Mouse (Mus musculus) forebrain, postnatal 0 days (tissue): Measurements from ENCODE around the gene Topors. TPM values are rescaled to one million over a fixed set of nuclear protein-coding genes. Genes with fewer than 3 reads are reported as not detected.

Source experiments
- ATAC-seq: fragments of 200-750 bp; cut with Nextera tagmentation; 2 replicates; pipeline ENCODE4 v1.8.0; 2017; ENCODE audit warnings: mild to moderate bottlenecking, moderate library complexity
- DNase-seq: peaks from one replicate; pipeline ENCODE4 v3.0.0-alpha.2; 2015
- H3K27ac ChIP-seq: fragments of 300-500 bp; sonication (generic); 2 replicates; pipeline ENCODE4 v1.5.1; 2014; ENCODE audit warnings: low read depth, mild to moderate bottlenecking, antibody characterized with exemption, low read length, moderate library complexity, mixed read lengths
- H3K27me3 ChIP-seq: fragments of 300-500 bp; sonication (generic); 2 replicates; pipeline ENCODE4 v1.6.1; 2014; ENCODE audit warnings: mild to moderate bottlenecking, low read length, mixed read lengths; ENCODE audit not compliant: insufficient read depth
- H3K36me3 ChIP-seq: fragments of 300-500 bp; sonication (generic); 2 replicates; pipeline ENCODE4 v1.6.1; 2014; ENCODE audit warnings: mild to moderate bottlenecking, moderate library complexity; ENCODE audit not compliant: insufficient read depth
- H3K4me1 ChIP-seq: fragments of 300-500 bp; sonication (generic); 2 replicates; pipeline ENCODE4 v1.6.1; 2014; ENCODE audit warnings: antibody characterized with exemption; ENCODE audit not compliant: insufficient read depth
- H3K4me2 ChIP-seq: fragments of 300-500 bp; sonication (generic); 2 replicates; pipeline ENCODE4 v1.6.1; 2014; ENCODE audit warnings: low read depth, mild to moderate bottlenecking, moderate library complexity
- H3K4me3 ChIP-seq: fragments of 300-500 bp; sonication (generic); 2 replicates; pipeline ENCODE4 v1.5.1; 2014; ENCODE audit warnings: low read depth, low read length, mixed read lengths
- H3K9ac ChIP-seq: fragments of 300-500 bp; sonication (generic); 2 replicates; pipeline ENCODE4 v1.6.1; 2014; ENCODE audit warnings: mild to moderate bottlenecking
- H3K9me3 ChIP-seq: fragments of 300-500 bp; sonication (generic); 2 replicates; pipeline ENCODE4 v1.6.1; 2016; ENCODE audit warnings: low read length
- CTCF ChIP-seq: sonication (generic); IDR thresholded peaks from 2 replicates; pipeline ENCODE4 v1.5.1; 2016; ENCODE audit warnings: antibody characterized with exemption, control low read depth, low read depth
- WGBS: fragments of 180-500 bp; shearing (Covaris S2); extraction: QIAGEN DNeasy Blood & Tissue Kit; methylation state at CpG from one replicate; pipeline ENCODE4 v1.1.7; 2014; 5-methylcytosine and 5-hydroxymethylcytosine counted together
- polyA plus RNA-seq: library from polyadenylated mRNA; unstranded; fragments of >200 nt; fragmentation: Nextera tagmentation; extraction: Ambion mirVana; gene quantifications from 2 replicates; pipeline ENCODE4 v1.2.1, GENCODE M21; 2015
- total RNA-seq: library from RNA; depleted of rRNA; stranded (reverse); fragments of >200 nt; gene quantifications from 2 replicates; pipeline ENCODE4 v1.2.3, GENCODE M21; 2014

Gene Topors
- total and polyA plus RNA-seq, 2 experiments from 2014 or later: 29.4 to 35.1 TPM

GRCm38 (mm10) chr4:40278880-40279275 is 9.2 kb upstream of the Topors start:
- 2% methylated on average over 21 of the region's 21 CpGs for WGBS

GRCm38 (mm10) chr4:40268835-40269234 is 815 bp downstream of the Topors start:
- no peaks in the 10 kb centered on the region for H3K9me3 ChIP-seq
- H3K4me2 ChIP-seq: peak overlapping the region; percentile 81
- ATAC-seq (no peak), DNase-seq (no peak)
- WGBS: under 1% methylated on average over 16 of the region's 16 CpGs
- H3K27me3 ChIP-seq: no peaks in the 10 kb centered on the region
- no peaks in the 10 kb centered on the region for H3K4me1 ChIP-seq
- H3K4me3 ChIP-seq: peak overlapping the region; percentile 66
- TF ChIP-seq CTCF: no peak
- peaks cover 7% of the 10 kb centered on the region; the same call in 1 of the 2 replicates for H3K36me3 ChIP-seq
- peak overlapping the region; percentile 81 for H3K9ac ChIP-seq
- H3K27ac ChIP-seq: peak overlapping the region; percentile 95

More at GRCm38 (mm10) chr4:40278880-40279275, 9.2 kb upstream of the Topors start:
- H3K4me1 ChIP-seq: no peaks in the 10 kb centered on the region
- no peak for TF ChIP-seq CTCF
- H3K4me3 ChIP-seq: peak overlapping the region; percentile 79
- H3K36me3 ChIP-seq: peaks cover 11% of the 10 kb centered on the region; the same call in 1 of the 2 replicates
- no peaks in the 10 kb centered on the region for H3K9me3 ChIP-seq
- H3K4me2 ChIP-seq: peak overlapping the region; percentile 84
- peak overlapping the region; percentile 80 for H3K9ac ChIP-seq
- 0 out of 2 replicates have a peak overlapping the region, but pooled peaks have one; percentile 35 for H3K27ac ChIP-seq
- no peaks in the 10 kb centered on the region for H3K27me3 ChIP-seq
- no peak for DNase-seq
- ATAC-seq: peak; percentile 57

- peak; percentile 89 for ATAC-seq
- no peaks in the 10 kb centered on the region for H3K27me3 ChIP-seq
- H3K4me3 ChIP-seq: peak overlapping the region; percentile 66
- peak overlapping the region; percentile 81 for H3K9ac ChIP-seq
- peak overlapping the region; percentile 95 for H3K27ac ChIP-seq
- TF ChIP-seq CTCF: peak; percentile 65
- no peaks in the 10 kb centered on the region for H3K4me1 ChIP-seq
- DNase-seq: peak; percentile 96
- H3K4me2 ChIP-seq: peak overlapping the region; percentile 81
- H3K36me3 ChIP-seq: peaks cover 7% of the 10 kb centered on the region; the same call in 1 of the 2 replicates
- under 1% methylated on average over 49 of the region's 50 CpGs for WGBS
- no peaks in the 10 kb centered on the region for H3K9me3 ChIP-seq
Measured at GRCm38 (mm10) chr4:40268204-40268813, 1.3 kb downstream of the Topors start.

- Histone ChIP-seq H3K27ac (peak overlapping the region; percentile 73), H3K9ac (peak overlapping the region; percentile 81), H3K9me3 (no peaks in the 10 kb centered on the region), H3K4me3 (peak overlapping the region; percentile 66), H3K4me2 (peak overlapping the region; percentile 81), H3K27me3 (no peaks in the 10 kb centered on the region), H3K4me1 (no peaks in the 10 kb centered on the region), H3K36me3 (peaks cover 9% of the 10 kb centered on the region)
- ATAC-seq: no peak
- TF ChIP-seq CTCF: no peak
- 66% methylated on average over 7 of the region's 7 CpGs for WGBS
- DNase-seq: no peak
Measured at GRCm38 (mm10) chr4:40267681-40268080, 2.0 kb downstream of the Topors start.

- peaks cover 38% of the 10 kb centered on the region for H3K36me3 ChIP-seq
- no peaks in the 10 kb centered on the region for H3K4me1 ChIP-seq
- TF ChIP-seq CTCF: no peak
- no peaks in the 10 kb centered on the region for H3K9me3 ChIP-seq
- no peak for DNase-seq
- no peak for ATAC-seq
- H3K4me3 ChIP-seq: no peak overlapping the region
- H3K27ac ChIP-seq: no peak overlapping the region
- H3K4me2 ChIP-seq: no peak overlapping the region
- no peaks in the 10 kb centered on the region for H3K27me3 ChIP-seq
- no peak overlapping the region for H3K9ac ChIP-seq
- 78% methylated on average over 1 of the region's 1 CpGs for WGBS
Measured at GRCm38 (mm10) chr4:40264321-40264720, 5.3 kb downstream of the Topors start.

GRCm38 (mm10) chr4:40254385-40255103 is 15.1 kb downstream of the Topors start:
- TF ChIP-seq CTCF: no peak
- WGBS: 86% methylated on average over 8 of the region's 8 CpGs
- Histone ChIP-seq H3K9me3 (no peaks in the 10 kb centered on the region), H3K27ac (no peak overlapping the region), H3K9ac (no peak overlapping the region), H3K4me2 (no peak overlapping the region), H3K36me3 (peaks cover 4% of the 10 kb centered on the region; the same call in 1 of the 2 replicates), H3K4me3 (no peak overlapping the region), H3K27me3 (no peaks in the 10 kb centered on the region), H3K4me1 (no peaks in the 10 kb centered on the region)
- ATAC-seq: no peak
- no peak for DNase-seq

- H3K9me3 ChIP-seq: no peaks in the 10 kb centered on the region
- ATAC-seq: no peak
- no peak for TF ChIP-seq CTCF
- no peak overlapping the region for H3K4me2 ChIP-seq
- H3K4me3 ChIP-seq: no peak overlapping the region
- H3K4me1 ChIP-seq: no peaks in the 10 kb centered on the region
- 55% methylated on average over 2 of the region's 2 CpGs for WGBS
- H3K9ac ChIP-seq: no peak overlapping the region
- H3K27me3 ChIP-seq: no peaks in the 10 kb centered on the region
- DNase-seq: no peak
- H3K36me3 ChIP-seq: no peaks in the 10 kb centered on the region
- H3K27ac ChIP-seq: no peak overlapping the region
Measured at GRCm38 (mm10) chr4:40253766-40254165, 15.9 kb downstream of the Topors start.
